Mouse (Mus musculus): ENCODE data around the gene Znrf3. TPM values are rescaled to one million over a fixed set of nuclear protein-coding genes. Genes with fewer than 3 reads are reported as not detected.

Znrf3 gene
- polyA plus RNA-seq, 1 experiment from 2014 or later: 8.3 TPM

- no peak for ATAC-seq (ENCODE audit: low FRiP score)
- Histone ChIP-seq H3K9ac (no peak overlapping the region), H3K4me3 (no peak overlapping the region), H3K36me3 (no peaks in the 10 kb centered on the region; the same call in 1 of the 2 replicates), H3K9me3 (replicated peaks) (no peaks in the 10 kb centered on the region), H3K4me1 (no peaks in the 10 kb centered on the region), H3K27me3 (no peaks in the 10 kb centered on the region), H3K4me2 (replicated peaks) (no peak overlapping the region), H3K27ac (no peak overlapping the region)
These were observed 76.2 kb downstream of the Znrf3 start for GRCm38 (mm10) chr11:5368492-5368891.

DNA sequence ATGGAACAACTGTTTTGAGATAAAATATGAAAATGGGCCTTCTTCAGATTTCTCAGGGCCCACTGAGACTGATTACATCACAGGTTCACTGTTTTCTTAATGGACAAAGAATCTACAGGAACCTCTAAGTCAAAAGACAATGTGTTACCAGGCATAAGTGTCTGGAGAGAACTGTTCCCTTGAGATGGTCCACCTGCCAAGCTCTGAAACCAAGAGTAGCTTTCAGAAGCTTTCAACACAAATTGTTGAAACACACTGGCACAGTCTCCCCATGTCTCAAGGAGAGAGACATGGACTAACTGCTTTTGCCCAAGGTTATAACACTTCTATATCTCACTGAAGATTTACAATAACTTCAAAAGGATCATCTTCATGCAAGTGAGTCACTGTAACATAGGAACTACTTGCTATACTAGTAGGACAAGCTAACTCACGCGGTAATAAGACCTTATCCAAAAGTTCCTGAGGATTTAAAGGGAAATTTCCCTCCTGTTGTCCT is 89.3 kb downstream of the Znrf3 start:
- Histone ChIP-seq H3K4me2 (replicated peaks) (no peak overlapping the region), H3K4me3 (no peak overlapping the region), H3K9me3 (replicated peaks) (no peaks in the 10 kb centered on the region), H3K4me1 (no peaks in the 10 kb centered on the region), H3K9ac (no peak overlapping the region), H3K36me3 (no peaks in the 10 kb centered on the region), H3K27me3 (no peaks in the 10 kb centered on the region), H3K27ac (no peak overlapping the region)
- WGBS: 97% methylated on average over 2 of the region's 2 CpGs
- no peak for ATAC-seq (ENCODE audit: low FRiP score)

DNA sequence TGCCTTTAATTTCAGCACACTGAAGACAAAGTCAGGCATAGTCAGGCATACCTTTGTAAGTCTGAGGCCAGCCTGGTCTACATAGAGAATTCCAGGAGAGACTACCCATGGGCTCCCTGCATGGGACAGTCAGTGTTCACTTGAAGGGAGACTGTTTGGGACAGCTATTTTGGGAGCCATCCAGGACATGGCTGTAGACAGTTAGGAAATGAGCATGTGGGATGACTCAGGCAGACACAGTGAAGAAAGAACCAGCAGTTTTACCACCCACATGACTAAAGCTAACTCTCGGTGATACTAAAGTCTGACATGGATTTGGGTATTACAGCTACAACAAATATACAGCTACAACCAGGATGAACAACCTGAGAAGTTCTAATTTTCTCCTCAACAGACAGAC is 89.9 kb downstream of the Znrf3 start:
- Histone ChIP-seq H3K9me3 (replicated peaks) (no peaks in the 10 kb centered on the region), H3K4me2 (replicated peaks) (no peak overlapping the region), H3K4me1 (no peaks in the 10 kb centered on the region), H3K36me3 (no peaks in the 10 kb centered on the region), H3K27me3 (no peaks in the 10 kb centered on the region), H3K9ac (no peak overlapping the region), H3K27ac (no peak overlapping the region), H3K4me3 (no peak overlapping the region)
- WGBS: 93% methylated on average over 1 of the region's 1 CpGs
- no peak for ATAC-seq (ENCODE audit: low FRiP score)

DNA sequence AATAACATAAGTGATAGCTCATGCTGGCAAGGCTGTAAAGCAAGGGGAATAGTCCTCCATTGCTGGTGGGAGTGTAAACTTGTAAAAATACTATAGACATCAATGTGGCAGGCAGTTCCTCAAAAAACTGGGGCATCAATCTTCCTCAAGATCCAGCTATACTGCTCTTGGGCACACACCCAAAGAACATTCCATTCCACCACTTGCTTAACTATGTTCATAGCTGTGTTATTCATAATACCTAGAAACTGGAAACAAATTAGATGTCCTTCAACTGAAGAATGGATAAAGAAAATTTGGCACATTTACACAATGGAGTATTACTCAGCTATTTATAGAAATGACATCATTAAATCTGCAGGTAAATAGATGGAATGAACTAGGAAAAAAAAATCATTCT is 91.6 kb downstream of the Znrf3 start:
- no peaks in the 10 kb centered on the region for H3K4me1 ChIP-seq
- no peak overlapping the region for H3K4me2 ChIP-seq (replicated peaks)
- no peak overlapping the region for H3K27ac ChIP-seq
- no peaks in the 10 kb centered on the region for H3K36me3 ChIP-seq
- ATAC-seq (ENCODE audit: low FRiP score): no peak
- H3K27me3 ChIP-seq: no peaks in the 10 kb centered on the region
- no peak overlapping the region for H3K9ac ChIP-seq
- no peak overlapping the region for H3K4me3 ChIP-seq
- H3K9me3 ChIP-seq (replicated peaks): no peaks in the 10 kb centered on the region

DNA sequence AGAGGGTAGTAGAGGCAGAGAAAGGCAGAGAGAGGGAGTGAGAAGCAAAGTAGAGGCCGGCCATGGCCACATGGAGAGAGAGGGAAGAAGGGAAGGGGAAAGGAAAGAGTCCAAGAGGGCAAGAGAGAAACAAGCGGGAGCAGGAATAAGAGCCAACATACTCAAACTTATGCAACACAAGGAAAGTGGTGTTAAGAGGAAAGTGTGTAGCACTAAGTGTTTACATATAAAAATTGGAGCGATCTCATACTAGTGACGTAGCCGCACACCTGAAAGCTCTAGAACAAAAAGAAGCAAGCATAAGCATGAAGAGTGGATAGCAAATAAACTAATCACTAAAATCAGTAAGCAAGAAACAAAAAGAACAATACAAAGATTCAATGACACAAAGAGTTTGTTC is 95.2 kb downstream of the Znrf3 start:
- no peaks in the 10 kb centered on the region; the same call in 1 of the 2 replicates for H3K4me1 ChIP-seq
- H3K27ac ChIP-seq: no peak overlapping the region
- no peak overlapping the region for H3K9ac ChIP-seq
- H3K4me2 ChIP-seq (replicated peaks): no peak overlapping the region
- 96% methylated on average over 5 of the region's 5 CpGs for WGBS
- no peaks in the 10 kb centered on the region for H3K27me3 ChIP-seq
- no peaks in the 10 kb centered on the region for H3K9me3 ChIP-seq (replicated peaks)
- no peaks in the 10 kb centered on the region for H3K36me3 ChIP-seq
- no peak overlapping the region for H3K4me3 ChIP-seq
- ATAC-seq (ENCODE audit: low FRiP score): no peak

- Histone ChIP-seq H3K36me3 (no peaks in the 10 kb centered on the region), H3K4me3 (no peak overlapping the region), H3K9me3 (replicated peaks) (no peaks in the 10 kb centered on the region), H3K27ac (no peak overlapping the region), H3K4me2 (replicated peaks) (no peak overlapping the region), H3K4me1 (no peaks in the 10 kb centered on the region; the same call in 1 of the 2 replicates), H3K27me3 (no peaks in the 10 kb centered on the region), H3K9ac (no peak overlapping the region)
- WGBS: 64% methylated on average over 4 of the region's 4 CpGs
- no peak for ATAC-seq (ENCODE audit: low FRiP score)
These were observed 97.6 kb downstream of the Znrf3 start for GRCm38 (mm10) chr11:5346845-5347640.

- ATAC-seq (ENCODE audit: low FRiP score): no peak
- H3K4me2 ChIP-seq (replicated peaks): no peak overlapping the region
- no peak overlapping the region for H3K27ac ChIP-seq
- H3K4me1 ChIP-seq: no peaks in the 10 kb centered on the region; the same call in 1 of the 2 replicates
- H3K27me3 ChIP-seq: no peaks in the 10 kb centered on the region
- H3K36me3 ChIP-seq: no peaks in the 10 kb centered on the region
- 94% methylated on average over 4 of the region's 4 CpGs for WGBS
- no peaks in the 10 kb centered on the region for H3K9me3 ChIP-seq (replicated peaks)
- H3K4me3 ChIP-seq: no peak overlapping the region
- H3K9ac ChIP-seq: no peak overlapping the region
These were observed 100.9 kb downstream of the Znrf3 start for GRCm38 (mm10) chr11:5343748-5344147.

- H3K4me1 ChIP-seq: no peaks in the 10 kb centered on the region
- H3K36me3 ChIP-seq: no peaks in the 10 kb centered on the region
- no peak overlapping the region for H3K9ac ChIP-seq
- H3K4me2 ChIP-seq (replicated peaks): no peak overlapping the region
- no peak for ATAC-seq (ENCODE audit: low FRiP score)
- H3K4me3 ChIP-seq: no peak overlapping the region
- no peaks in the 10 kb centered on the region for H3K9me3 ChIP-seq (replicated peaks)
- 98% methylated on average over 1 of the region's 1 CpGs for WGBS
- H3K27me3 ChIP-seq: no peaks in the 10 kb centered on the region
- H3K27ac ChIP-seq: no peak overlapping the region
These were observed 104.9 kb downstream of the Znrf3 start for GRCm38 (mm10) chr11:5339732-5340131.

DNA sequence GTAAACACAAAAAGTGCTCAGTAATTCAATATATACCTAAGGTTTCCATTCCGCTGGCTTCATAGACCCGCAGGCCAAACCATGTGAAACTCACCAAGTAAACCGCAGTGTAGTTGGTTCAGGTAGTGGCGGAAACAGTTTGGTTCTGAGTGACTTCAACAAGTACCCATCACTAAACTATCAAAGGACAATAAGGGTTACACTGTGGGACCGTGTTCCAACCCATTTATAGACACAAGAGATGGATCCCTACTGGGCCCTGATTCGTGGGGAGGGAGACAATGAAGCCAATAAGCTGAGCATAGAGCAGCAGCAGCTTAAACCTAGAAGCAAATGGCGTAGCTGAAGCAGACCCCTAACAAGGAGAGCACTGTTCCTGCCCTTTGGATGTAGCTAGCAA is 107.8 kb downstream of the Znrf3 start:
- 88% methylated on average over 7 of the region's 7 CpGs for WGBS
- H3K9ac ChIP-seq: no peak overlapping the region
- no peak for ATAC-seq (ENCODE audit: low FRiP score)
- H3K4me1 ChIP-seq: no peaks in the 10 kb centered on the region
- no peak overlapping the region for H3K4me2 ChIP-seq (replicated peaks)
- H3K27me3 ChIP-seq: no peaks in the 10 kb centered on the region
- no peaks in the 10 kb centered on the region for H3K36me3 ChIP-seq
- no peaks in the 10 kb centered on the region for H3K9me3 ChIP-seq (replicated peaks)
- H3K27ac ChIP-seq: no peak overlapping the region
- H3K4me3 ChIP-seq: no peak overlapping the region

GRCm38 (mm10) chr11:5336269-5336668 is 108.4 kb downstream of the Znrf3 start:
- Histone ChIP-seq H3K27ac (no peak overlapping the region), H3K9me3 (replicated peaks) (no peaks in the 10 kb centered on the region), H3K36me3 (no peaks in the 10 kb centered on the region), H3K9ac (no peak overlapping the region), H3K27me3 (no peaks in the 10 kb centered on the region), H3K4me2 (replicated peaks) (no peak overlapping the region), H3K4me3 (no peak overlapping the region), H3K4me1 (no peaks in the 10 kb centered on the region)
- ATAC-seq (ENCODE audit: low FRiP score): no peak

DNA sequence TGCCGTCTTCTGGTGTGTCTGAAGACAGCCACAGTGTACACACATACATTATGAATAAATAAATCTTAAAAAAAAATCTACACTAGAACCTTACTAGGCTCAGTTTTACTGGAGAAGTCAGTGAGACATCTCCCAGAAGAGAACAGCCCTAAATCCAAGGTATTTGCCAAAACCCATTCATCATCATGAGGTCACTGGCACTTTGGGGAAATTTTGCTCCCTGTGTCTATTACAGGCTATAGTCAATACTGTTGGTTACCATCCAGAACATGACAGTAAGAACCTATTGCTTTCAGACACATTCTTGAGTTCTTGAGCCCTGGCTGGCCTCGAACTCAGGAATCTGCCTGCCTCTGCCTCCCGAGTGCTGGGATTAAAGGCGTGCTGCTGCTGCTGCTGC is 113.8 kb downstream of the Znrf3 start:
- H3K9me3 ChIP-seq (replicated peaks): no peaks in the 10 kb centered on the region
- H3K36me3 ChIP-seq: no peaks in the 10 kb centered on the region
- H3K4me1 ChIP-seq: no peaks in the 10 kb centered on the region
- no peak for ATAC-seq (ENCODE audit: low FRiP score)
- no peak overlapping the region for H3K9ac ChIP-seq
- no peaks in the 10 kb centered on the region for H3K27me3 ChIP-seq
- H3K4me2 ChIP-seq (replicated peaks): no peak overlapping the region
- H3K4me3 ChIP-seq: no peak overlapping the region
- WGBS: 90% methylated on average over 4 of the region's 4 CpGs
- H3K27ac ChIP-seq: no peak overlapping the region

GRCm38 (mm10) chr11:5327693-5328092 is 117.0 kb downstream of the Znrf3 start:
- Histone ChIP-seq H3K9ac (no peak overlapping the region), H3K4me3 (no peak overlapping the region), H3K4me2 (replicated peaks) (no peak overlapping the region), H3K27me3 (no peaks in the 10 kb centered on the region), H3K9me3 (replicated peaks) (no peaks in the 10 kb centered on the region), H3K36me3 (no peaks in the 10 kb centered on the region), H3K4me1 (peaks cover 7% of the 10 kb centered on the region; the same call in 1 of the 2 replicates), H3K27ac (0 out of 2 replicates have a peak overlapping the region, but pooled peaks have one; percentile 12)
- WGBS: 55% methylated on average over 1 of the region's 1 CpGs
- no peak for ATAC-seq (ENCODE audit: low FRiP score)

- H3K9me3 ChIP-seq (replicated peaks): no peaks in the 10 kb centered on the region
- no peak overlapping the region for H3K4me3 ChIP-seq
- peaks cover 7% of the 10 kb centered on the region; the same call in 1 of the 2 replicates for H3K4me1 ChIP-seq
- no peaks in the 10 kb centered on the region for H3K36me3 ChIP-seq
- H3K4me2 ChIP-seq (replicated peaks): no peak overlapping the region
- no peaks in the 10 kb centered on the region for H3K27me3 ChIP-seq
- no peak overlapping the region for H3K9ac ChIP-seq
- ATAC-seq (ENCODE audit: low FRiP score): no peak
- 90% methylated on average over 3 of the region's 3 CpGs for WGBS
- H3K27ac ChIP-seq: no peak overlapping the region
These were observed 118.4 kb downstream of the Znrf3 start for GRCm38 (mm10) chr11:5326252-5326651.
